Mouse (Mus musculus) neural tube, embryonic 12.5 days (tissue): ENCODE data around the gene Slc25a4. TPM values are rescaled to one million over a fixed set of nuclear protein-coding genes. Genes with fewer than 3 reads are reported as not detected.

Experiments
- ATAC-seq: fragments of 200-750 bp; cut with Nextera tagmentation; 2 replicates; pipeline ENCODE4 v1.8.0; 2017; ENCODE audit warnings: low read depth, mild to moderate bottlenecking, moderate TSS enrichment, moderate library complexity; ENCODE audit not compliant: low FRiP score
- H3K27ac ChIP-seq: fragments of 300-500 bp; sonication (generic); 2 replicates; pipeline ENCODE4 v1.5.1; 2016
- H3K27me3 ChIP-seq: fragments of 300-500 bp; sonication (generic); replicated peaks from 2 replicates; pipeline ENCODE4 v1.6.1; 2016; ENCODE audit warnings: mild to moderate bottlenecking
- H3K36me3 ChIP-seq: fragments of 300-500 bp; sonication (generic); 2 replicates; pipeline ENCODE4 v1.6.1; 2016; ENCODE audit warnings: mild to moderate bottlenecking
- H3K4me1 ChIP-seq: fragments of 300-500 bp; sonication (generic); 2 replicates; pipeline ENCODE4 v1.6.1; 2016
- H3K4me2 ChIP-seq: fragments of 300-500 bp; sonication (generic); replicated peaks from 2 replicates; pipeline ENCODE4 v1.6.1; 2016; ENCODE audit warnings: mild to moderate bottlenecking
- H3K4me3 ChIP-seq: fragments of 300-500 bp; sonication (generic); 2 replicates; pipeline ENCODE4 v1.5.1; 2016
- H3K9ac ChIP-seq: fragments of 300-500 bp; sonication (generic); 2 replicates; pipeline ENCODE4 v1.6.1; 2016; ENCODE audit warnings: mild to moderate bottlenecking
- H3K9me3 ChIP-seq: fragments of 300-500 bp; sonication (generic); 2 replicates; pipeline ENCODE4 v1.6.1; 2016; ENCODE audit warnings: mild to moderate bottlenecking
- WGBS: fragments of 180-500 bp; shearing (Covaris S2); methylation state at CpG from one replicate; pipeline ENCODE4 v1.1.7; 2016; 5-methylcytosine and 5-hydroxymethylcytosine counted together
- polyA plus RNA-seq: library from polyadenylated mRNA; unstranded; fragments of >200 nt; fragmentation: Nextera tagmentation; extraction: Ambion mirVana; gene quantifications from 2 replicates; pipeline ENCODE4 v1.2.1, GENCODE M21; 2016

Gene Slc25a4
- polyA plus RNA-seq, 1 experiment from 2014 or later, result 635 TPM

DNA sequence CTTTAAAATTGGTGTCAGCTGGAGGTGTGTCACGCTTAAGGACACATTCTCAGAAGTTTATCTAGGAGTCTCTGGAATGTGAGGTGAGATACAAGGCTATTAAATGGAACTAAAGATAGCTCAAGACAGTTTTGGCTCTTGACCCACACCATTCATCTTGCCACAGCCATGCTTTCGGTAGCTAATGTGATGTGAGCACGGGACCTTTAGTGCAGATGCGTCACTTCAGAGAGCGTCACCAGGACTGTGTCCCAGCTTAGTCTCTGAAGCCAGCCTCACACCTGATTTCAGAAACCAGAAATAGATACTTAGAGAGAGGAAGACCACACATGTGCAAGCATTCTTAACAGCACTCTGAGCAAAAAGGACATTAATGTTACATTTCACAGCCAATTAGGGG, 15.5 kb upstream of the Slc25a4 start:
- 91% methylated on average over 5 of the region's 5 CpGs for WGBS
- H3K9me3 ChIP-seq, result no peaks in the 10 kb centered on the region
- no peaks in the 10 kb centered on the region for H3K36me3 ChIP-seq
- no peak for ATAC-seq
- no peak overlapping the region for H3K4me2 ChIP-seq
- no peaks in the 10 kb centered on the region for H3K4me1 ChIP-seq
- H3K27me3 ChIP-seq, result no peaks in the 10 kb centered on the region
- H3K4me3 ChIP-seq, result no peak overlapping the region
- no peak overlapping the region for H3K9ac ChIP-seq
- no peak overlapping the region for H3K27ac ChIP-seq

DNA sequence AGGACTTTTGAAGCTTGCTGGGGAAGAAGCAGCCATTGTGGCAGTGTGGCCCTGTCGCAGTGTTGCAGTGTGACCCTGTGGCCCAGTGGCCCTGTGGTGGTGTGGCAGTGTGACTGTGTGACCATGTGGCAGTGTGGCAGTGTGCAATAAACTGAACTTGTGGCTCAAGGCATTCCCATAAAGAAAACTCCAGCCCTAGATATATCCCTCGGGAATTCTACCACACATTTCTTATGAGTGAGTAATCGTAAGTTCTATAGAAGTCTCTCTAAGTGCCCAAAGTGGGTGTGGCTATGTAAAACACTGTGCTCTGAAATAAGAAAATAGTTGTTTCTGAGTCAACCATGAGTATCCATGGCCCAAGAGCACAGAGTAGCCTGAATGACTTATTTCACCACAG, 14.4 kb upstream of the Slc25a4 start:
- no peak for ATAC-seq
- Histone ChIP-seq H3K27me3 (0 out of 2 replicates have a peak, but pooled peaks cover 2% of the 10 kb centered on the region), H3K4me1 (no peaks in the 10 kb centered on the region), H3K9me3 (no peaks in the 10 kb centered on the region), H3K27ac (no peak overlapping the region), H3K4me3 (no peak overlapping the region), H3K9ac (no peak overlapping the region), H3K4me2 (no peak overlapping the region), H3K36me3 (no peaks in the 10 kb centered on the region)
- WGBS, result 72% methylated on average over 3 of the region's 3 CpGs

DNA sequence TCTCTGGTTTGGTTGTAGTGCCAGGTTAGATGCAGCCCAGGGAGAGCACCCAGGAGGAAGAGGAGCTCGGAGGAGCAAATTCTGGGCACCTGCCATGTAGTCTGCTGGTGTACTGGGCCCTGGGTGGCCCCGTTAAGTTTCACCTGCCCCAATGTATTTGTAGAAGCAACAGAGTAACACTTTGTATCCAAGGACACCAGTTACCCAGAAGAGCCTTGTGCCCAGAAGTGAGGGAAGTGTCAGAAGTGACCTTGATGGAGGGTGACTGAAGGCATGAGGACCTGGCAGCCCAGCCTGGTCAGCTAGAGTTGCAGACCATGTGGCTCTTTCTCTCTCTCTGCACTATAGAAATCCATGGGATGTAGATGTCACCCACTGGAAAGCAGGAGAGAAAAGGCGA, 9.5 kb upstream of the Slc25a4 start:
- Histone ChIP-seq H3K36me3 (no peaks in the 10 kb centered on the region), H3K4me1 (no peaks in the 10 kb centered on the region), H3K9ac (no peak overlapping the region), H3K4me2 (no peak overlapping the region), H3K27ac (no peak overlapping the region), H3K4me3 (no peak overlapping the region), H3K9me3 (no peaks in the 10 kb centered on the region), H3K27me3 (0 out of 2 replicates have a peak, but pooled peaks cover 2% of the 10 kb centered on the region)
- 72% methylated on average over 3 of the region's 3 CpGs for WGBS
- ATAC-seq, result no peak

DNA sequence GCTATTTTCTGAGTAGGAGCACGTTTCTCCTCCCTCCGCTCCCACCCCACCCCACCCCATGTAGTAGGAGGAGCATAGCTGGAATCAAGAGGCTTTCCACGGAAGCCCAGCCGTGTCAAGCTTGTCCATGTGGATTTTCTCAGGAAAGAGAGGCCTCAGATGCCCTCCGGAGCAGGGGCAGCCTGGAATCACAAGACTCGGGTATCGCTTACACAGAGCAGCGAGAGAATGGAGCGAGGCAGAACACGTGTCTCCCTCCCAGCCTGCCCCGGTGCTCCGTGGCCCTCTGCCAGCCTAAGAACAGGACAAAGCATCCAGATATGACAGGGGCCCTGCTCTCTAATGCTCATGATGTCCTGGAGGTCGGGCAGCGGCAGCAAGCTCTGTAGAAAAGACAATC, 5.8 kb upstream of the Slc25a4 start:
- Histone ChIP-seq H3K9ac (peak overlapping the region; percentile 52; the same call in 1 of the 2 replicates), H3K27me3 (0 out of 2 replicates have a peak, but pooled peaks cover 2% of the 10 kb centered on the region)
- WGBS, result 4% methylated on average over 14 of the region's 14 CpGs

DNA sequence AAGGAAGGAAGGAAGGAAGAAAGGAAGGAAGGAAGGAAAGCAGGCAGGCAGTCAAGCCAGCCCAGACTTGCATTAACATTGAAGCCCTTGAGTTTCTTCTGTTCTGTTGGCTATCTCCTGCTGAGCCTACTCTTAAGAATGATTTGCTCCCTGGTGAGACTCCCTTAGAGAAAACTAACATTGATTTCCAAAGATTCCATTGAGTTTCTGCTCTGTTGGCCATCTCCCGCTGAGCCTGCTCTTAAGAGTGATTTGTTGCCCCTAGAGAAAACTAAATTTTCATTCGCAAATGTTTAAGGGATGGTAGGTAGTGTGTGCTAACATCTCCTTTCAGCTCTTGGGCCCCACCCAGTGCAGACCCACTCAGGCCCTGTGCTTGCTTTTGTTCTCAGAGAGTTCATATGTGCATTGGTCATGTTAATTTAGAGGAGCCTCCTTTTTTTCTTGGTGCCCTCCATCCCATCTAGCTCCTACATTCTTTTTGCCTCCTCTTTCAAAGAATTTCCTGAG, 2.9 kb upstream of the Slc25a4 start:
- Histone ChIP-seq H3K4me2 (no peak overlapping the region), H3K4me3 (no peak overlapping the region), H3K9ac (no peak overlapping the region), H3K9me3 (no peaks in the 10 kb centered on the region), H3K27ac (no peak overlapping the region), H3K36me3 (peaks cover 4% of the 10 kb centered on the region), H3K27me3 (no peaks in the 10 kb centered on the region), H3K4me1 (peaks cover 15% of the 10 kb centered on the region)
- WGBS, result 12% methylated on average over 2 of the region's 2 CpGs
- ATAC-seq, result no peak

More for the DNA sequence above, 5.8 kb upstream of the Slc25a4 start:
- Histone ChIP-seq H3K4me1 (peaks cover 1% of the 10 kb centered on the region), H3K27ac (no peak overlapping the region), H3K36me3 (no peaks in the 10 kb centered on the region), H3K4me2 (peak overlapping the region; percentile 58), H3K9me3 (no peaks in the 10 kb centered on the region), H3K4me3 (peak overlapping the region; percentile 31)
- peak; percentile 87 for ATAC-seq

DNA sequence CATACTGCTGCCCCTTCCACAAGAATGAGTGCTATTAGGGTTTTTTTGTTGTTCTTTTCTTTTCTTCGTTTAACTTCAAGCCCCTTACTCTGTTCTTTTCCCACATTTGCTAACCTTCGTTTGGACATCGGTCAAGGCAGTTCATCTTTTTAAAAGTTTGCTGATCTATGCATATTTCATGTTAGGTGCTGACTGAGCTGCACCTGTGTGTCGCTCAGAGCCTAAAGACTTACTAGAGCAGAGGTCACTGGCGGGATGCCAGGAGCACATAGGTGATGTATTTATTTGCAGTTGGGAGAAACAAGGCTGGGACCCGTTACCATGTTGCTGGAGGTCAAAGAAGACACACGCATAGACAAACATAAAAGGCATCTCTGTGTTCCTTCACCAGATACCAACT, 1.1 kb upstream of the Slc25a4 start:
- H3K9me3 ChIP-seq, result no peaks in the 10 kb centered on the region
- H3K36me3 ChIP-seq, result peaks cover 22% of the 10 kb centered on the region
- peak overlapping the region; percentile 78; the same call in 1 of the 2 replicates for H3K4me2 ChIP-seq
- H3K27ac ChIP-seq, result no peak overlapping the region
- H3K4me1 ChIP-seq, result peaks cover 24% of the 10 kb centered on the region
- H3K9ac ChIP-seq, result no peak overlapping the region
- H3K27me3 ChIP-seq, result no peaks in the 10 kb centered on the region
- ATAC-seq, result no peak
- 44% methylated on average over 7 of the region's 7 CpGs for WGBS
- no peak overlapping the region for H3K4me3 ChIP-seq

DNA sequence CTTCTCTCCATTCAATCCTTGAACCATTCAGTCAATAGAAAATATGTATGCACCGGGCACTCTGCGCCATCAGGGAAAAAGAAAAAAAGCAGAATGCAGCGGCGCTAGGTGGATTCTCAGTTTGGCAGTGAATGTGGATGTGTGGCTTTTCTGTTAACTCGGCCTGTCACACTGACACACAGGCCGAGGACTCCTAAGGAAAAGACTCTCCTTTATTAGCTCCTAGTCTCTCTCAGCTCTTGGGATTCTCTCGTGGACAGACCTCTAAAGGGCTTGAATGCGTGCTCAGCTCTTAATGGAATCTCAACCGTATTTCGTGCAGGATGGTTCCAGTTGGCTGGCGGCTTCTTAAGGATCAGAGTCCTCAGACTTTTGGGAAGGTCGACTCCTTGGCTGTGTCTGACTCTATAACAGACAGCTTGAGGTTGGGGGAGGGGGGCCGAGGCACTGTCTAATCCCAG, 557 bp upstream of the Slc25a4 start:
- H3K9ac ChIP-seq, result peak overlapping the region; percentile 91
- peak overlapping the region; percentile 94; the same call in 1 of the 2 replicates for H3K27ac ChIP-seq
- no peaks in the 10 kb centered on the region for H3K9me3 ChIP-seq
- H3K27me3 ChIP-seq, result no peaks in the 10 kb centered on the region
- peaks cover 24% of the 10 kb centered on the region for H3K4me1 ChIP-seq
- peak overlapping the region; percentile 78 for H3K4me2 ChIP-seq
- peaks cover 25% of the 10 kb centered on the region for H3K36me3 ChIP-seq
- H3K4me3 ChIP-seq, result peak overlapping the region; percentile 76
- ATAC-seq, result peak; percentile 2; the same call in 1 of the 2 replicates
- WGBS, result 5% methylated on average over 13 of the region's 13 CpGs

DNA sequence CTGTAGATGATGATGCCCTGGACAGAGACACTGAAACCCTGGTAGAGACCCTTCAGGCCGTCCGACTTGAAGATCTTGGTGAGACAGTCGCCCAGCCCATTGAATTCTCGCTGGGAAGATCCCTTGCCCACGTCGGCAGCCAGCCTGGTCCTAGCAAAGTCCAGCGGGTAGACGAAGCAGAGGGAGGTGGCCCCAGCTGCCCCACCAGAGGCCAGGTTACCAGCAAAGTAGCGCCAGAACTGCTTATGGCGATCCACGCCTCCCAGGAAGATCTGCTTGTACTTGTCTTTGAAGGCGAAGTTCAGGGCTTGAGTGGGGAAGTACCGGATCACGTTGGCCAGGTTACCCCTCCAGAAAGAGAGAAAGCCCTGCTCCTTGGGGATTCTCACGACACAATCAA, 2.0 kb downstream of the Slc25a4 start:
- peaks cover 50% of the 10 kb centered on the region for H3K36me3 ChIP-seq
- no peak for ATAC-seq

DNA sequence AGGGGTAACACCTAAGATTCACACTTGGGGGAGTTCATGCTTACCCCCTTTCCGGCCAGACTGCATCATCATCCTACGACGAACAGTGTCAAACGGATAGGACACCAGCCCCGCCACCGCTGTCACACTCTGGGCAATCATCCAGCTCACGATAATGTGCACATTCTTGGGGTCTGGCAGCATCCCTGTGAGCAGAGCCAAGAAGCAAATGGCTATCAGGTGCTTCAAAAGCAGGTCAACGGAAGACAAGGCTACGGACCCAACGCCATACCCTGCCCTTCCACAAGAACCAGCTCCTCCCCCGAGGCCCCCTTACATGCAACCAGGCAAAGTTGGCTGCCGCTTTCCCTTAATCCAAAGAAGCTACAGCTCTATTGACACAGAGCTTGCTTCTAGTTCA, 2.7 kb downstream of the Slc25a4 start:
- Histone ChIP-seq H3K4me3 (no peak overlapping the region), H3K27me3 (no peaks in the 10 kb centered on the region), H3K9me3 (no peaks in the 10 kb centered on the region), H3K36me3 (peaks cover 55% of the 10 kb centered on the region), H3K9ac (0 out of 2 replicates have a peak overlapping the region, but pooled peaks have one; percentile 13), H3K4me2 (peak overlapping the region; percentile 78), H3K27ac (no peak overlapping the region), H3K4me1 (peaks cover 24% of the 10 kb centered on the region)
- whole genome bisulfite sequencing, result 90% methylated on average over 12 of the region's 12 CpGs
- ATAC-seq, result no peak

More for the DNA sequence above, 2.0 kb downstream of the Slc25a4 start:
- Histone ChIP-seq H3K9ac (peak overlapping the region; percentile 29), H3K27me3 (no peaks in the 10 kb centered on the region), H3K27ac (no peak overlapping the region), H3K4me3 (peak overlapping the region; percentile 76), H3K4me2 (peak overlapping the region; percentile 78), H3K9me3 (no peaks in the 10 kb centered on the region), H3K4me1 (peaks cover 24% of the 10 kb centered on the region)
- 80% methylated on average over 15 of the region's 15 CpGs for WGBS

DNA sequence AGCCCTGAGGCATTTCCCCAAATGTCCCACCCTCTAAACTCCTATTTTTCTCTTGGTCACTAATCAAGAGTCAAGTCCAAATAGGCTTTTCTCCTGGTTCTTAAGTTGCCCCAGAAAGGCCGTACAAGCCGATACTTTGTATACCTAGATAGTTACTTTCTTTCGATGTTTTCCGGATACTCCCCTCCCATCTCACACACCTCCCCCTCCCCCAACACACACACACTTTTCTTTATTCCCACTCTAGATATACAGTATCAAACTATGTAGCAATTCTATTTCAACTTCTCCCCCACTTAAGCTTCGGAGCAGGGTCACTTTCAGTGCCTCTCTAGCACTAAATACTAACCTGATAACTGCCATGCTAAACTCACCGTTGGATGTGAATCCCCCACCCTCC, 5.0 kb downstream of the Slc25a4 start:
- H3K27me3 ChIP-seq, result no peaks in the 10 kb centered on the region
- H3K4me2 ChIP-seq, result no peak overlapping the region
- no peak overlapping the region for H3K27ac ChIP-seq
- peaks cover 19% of the 10 kb centered on the region for H3K4me1 ChIP-seq
- no peak for ATAC-seq
- H3K4me3 ChIP-seq, result no peak overlapping the region
- H3K36me3 ChIP-seq, result peaks cover 64% of the 10 kb centered on the region
- H3K9ac ChIP-seq, result no peak overlapping the region
- WGBS, result 92% methylated on average over 6 of the region's 6 CpGs
- H3K9me3 ChIP-seq, result no peaks in the 10 kb centered on the region

DNA sequence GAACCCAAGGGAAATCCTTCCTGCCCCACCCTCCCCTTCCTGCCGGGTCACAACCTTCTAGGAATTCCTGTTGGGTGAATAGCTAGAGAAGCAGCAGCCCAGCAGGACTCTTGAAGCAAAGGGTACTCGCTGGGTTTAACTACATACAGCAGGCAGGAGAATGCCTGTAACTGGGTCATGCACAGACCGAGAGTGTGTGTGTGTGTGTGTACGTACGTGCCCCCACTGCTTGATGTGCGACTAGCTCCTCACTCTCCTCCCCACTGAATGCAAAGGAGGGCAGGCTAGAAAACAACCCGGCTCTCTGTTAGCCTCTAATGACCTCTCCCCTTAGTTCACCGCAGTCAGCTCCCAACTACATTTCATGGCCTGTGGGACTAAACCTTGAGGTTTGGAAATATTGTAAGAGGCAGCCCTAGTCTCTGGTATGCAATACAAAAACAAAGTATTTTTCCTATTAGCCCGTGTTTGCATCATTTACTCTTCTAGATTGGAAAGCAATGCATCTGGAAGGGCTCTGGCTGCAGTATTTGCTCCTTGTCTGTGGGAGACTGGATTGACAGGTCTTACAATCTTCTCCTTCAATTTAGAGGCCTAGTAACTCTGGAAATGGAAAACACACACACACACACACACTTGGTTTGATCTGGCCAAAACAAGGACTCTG, 6.0 kb downstream of the Slc25a4 start:
- no peak for ATAC-seq
- WGBS, result 85% methylated on average over 9 of the region's 9 CpGs
- no peak overlapping the region for H3K4me3 ChIP-seq
- no peaks in the 10 kb centered on the region for H3K9me3 ChIP-seq
- no peak overlapping the region for H3K4me2 ChIP-seq
- H3K9ac ChIP-seq, result no peak overlapping the region
- no peaks in the 10 kb centered on the region for H3K27me3 ChIP-seq
- H3K4me1 ChIP-seq, result peaks cover 19% of the 10 kb centered on the region
- peaks cover 64% of the 10 kb centered on the region for H3K36me3 ChIP-seq
- no peak overlapping the region for H3K27ac ChIP-seq

DNA sequence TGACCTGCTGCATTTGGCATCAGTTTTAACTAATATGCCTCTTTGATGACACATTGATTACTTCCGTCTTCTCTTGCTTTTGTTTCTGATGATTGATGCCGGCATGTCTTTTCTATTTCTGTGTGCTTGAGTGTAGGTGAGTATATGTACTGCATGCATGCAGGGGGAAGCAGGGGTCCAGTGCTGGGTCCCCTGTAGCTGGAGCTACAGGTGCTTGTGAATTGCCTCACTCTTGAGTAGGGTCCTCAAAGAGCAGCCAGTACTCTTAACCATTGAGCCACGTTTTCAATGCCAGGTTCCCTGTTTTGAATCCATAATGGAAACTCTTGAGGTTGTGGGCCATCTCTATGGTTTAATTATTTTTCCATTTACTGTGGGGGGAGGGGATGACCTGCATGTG, 6.8 kb downstream of the Slc25a4 start:
- Histone ChIP-seq H3K9ac (no peak overlapping the region), H3K27me3 (no peaks in the 10 kb centered on the region), H3K4me2 (no peak overlapping the region), H3K27ac (no peak overlapping the region), H3K36me3 (peaks cover 63% of the 10 kb centered on the region), H3K9me3 (no peaks in the 10 kb centered on the region), H3K4me1 (peaks cover 11% of the 10 kb centered on the region), H3K4me3 (no peak overlapping the region)
- ATAC-seq, result no peak
- 86% methylated on average over 3 of the region's 3 CpGs for WGBS

DNA sequence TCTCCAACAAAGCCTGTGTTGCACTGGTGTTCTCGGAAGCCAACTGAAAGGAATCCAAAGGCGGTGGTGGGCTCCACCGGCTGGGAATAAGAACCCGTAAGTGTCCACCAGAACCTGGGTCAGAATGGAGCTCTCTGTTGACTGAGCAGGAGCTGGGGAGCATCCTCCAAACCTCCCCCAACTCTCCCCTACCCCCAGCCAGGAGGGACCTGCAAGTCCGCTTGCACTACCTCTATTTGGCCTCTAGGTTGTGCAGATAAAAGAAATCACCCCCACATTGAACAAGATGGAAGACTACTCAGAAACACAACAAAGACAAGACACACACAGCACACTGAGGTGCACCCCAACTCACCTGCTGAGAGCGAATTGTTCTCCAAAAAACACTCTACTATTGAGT, 8.7 kb downstream of the Slc25a4 start:
- peaks cover 43% of the 10 kb centered on the region for H3K36me3 ChIP-seq
- WGBS, result 84% methylated on average over 6 of the region's 6 CpGs
- H3K4me1 ChIP-seq, result no peaks in the 10 kb centered on the region
- ATAC-seq, result no peak
- no peaks in the 10 kb centered on the region for H3K27me3 ChIP-seq
- H3K4me3 ChIP-seq, result no peak overlapping the region
- H3K27ac ChIP-seq, result no peak overlapping the region
- no peak overlapping the region for H3K9ac ChIP-seq
- no peak overlapping the region for H3K4me2 ChIP-seq
- no peaks in the 10 kb centered on the region for H3K9me3 ChIP-seq
